Mouse (Mus musculus): Measurements from ENCODE around the gene Scn8a. TPM values are rescaled to one million over a fixed set of nuclear protein-coding genes. Genes with fewer than 3 reads are reported as not detected.

Scn8a gene
- polyA plus RNA-seq, 1 experiment from 2014 or later, result 1.3 TPM

GRCm38 (mm10) chr15:101047194-101047555, 177.5 kb downstream of the Scn8a start, which contains the start of gene Gm47841:
Gene Gm47841 (minus strand): TSS chr15:101047397.
- ATAC-seq (ENCODE audit: insufficient read depth), result peak; percentile 32
- H3K4me2 ChIP-seq, result peak within 1 kb of the TSS; percentile 96
- H3K9me3 ChIP-seq (ENCODE audit: low read depth, low read length), result no peaks in the 10 kb centered on the region
- no peak within 1 kb of the TSS for H3K27ac ChIP-seq (ENCODE audit: low read depth)
- no peaks in the 10 kb centered on the region for H3K36me3 ChIP-seq (ENCODE audit: insufficient read depth)
- DNase-seq, result peak; percentile 66
- WGBS, result under 1% methylated on average over 23 of the region's 23 CpGs
- H3K9ac ChIP-seq, result peak within 1 kb of the TSS; percentile 51
- TF ChIP-seq CTCF (IDR thresholded peaks at IDR 0.05; ENCODE audit: low read depth), result no peak
- H3K27me3 ChIP-seq (ENCODE audit: insufficient read depth, low read length), result peaks cover 84% of the 10 kb centered on the region
- H3K4me3 ChIP-seq (ENCODE audit: low read depth, low read length), result peak within 1 kb of the TSS; percentile 48
- H3K4me1 ChIP-seq (ENCODE audit: insufficient read depth), result no peaks in the 10 kb centered on the region; the same call in 1 of the 2 replicates

GRCm38 (mm10) chr15:101048338-101048896, 178.8 kb downstream of the Scn8a start:
- Histone ChIP-seq H3K36me3 (ENCODE audit: insufficient read depth) (peaks cover 4% of the 10 kb centered on the region; the same call in 1 of the 2 replicates), H3K4me2 (no peak overlapping the region), H3K27me3 (ENCODE audit: insufficient read depth, low read length) (peaks cover 88% of the 10 kb centered on the region), H3K9ac (no peak overlapping the region), H3K9me3 (ENCODE audit: low read depth, low read length) (no peaks in the 10 kb centered on the region), H3K4me1 (ENCODE audit: insufficient read depth) (no peaks in the 10 kb centered on the region; the same call in 1 of the 2 replicates), H3K27ac (ENCODE audit: low read depth) (no peak overlapping the region), H3K4me3 (ENCODE audit: low read depth, low read length) (no peak overlapping the region)
- no peak for ATAC-seq (ENCODE audit: insufficient read depth)
- no peak for TF ChIP-seq CTCF (IDR thresholded peaks at IDR 0.05; ENCODE audit: low read depth)
- DNase-seq, result no peak
- 53% methylated on average over 5 of the region's 5 CpGs for WGBS

GRCm38 (mm10) chr15:101051869-101052268, 182.2 kb downstream of the Scn8a start:
- Histone ChIP-seq H3K27ac (ENCODE audit: low read depth) (no peak overlapping the region), H3K9me3 (ENCODE audit: low read depth, low read length) (no peaks in the 10 kb centered on the region), H3K27me3 (ENCODE audit: insufficient read depth, low read length) (peaks cover 77% of the 10 kb centered on the region), H3K9ac (no peak overlapping the region), H3K36me3 (ENCODE audit: insufficient read depth) (peaks cover 4% of the 10 kb centered on the region; the same call in 1 of the 2 replicates), H3K4me1 (ENCODE audit: insufficient read depth) (no peaks in the 10 kb centered on the region; the same call in 1 of the 2 replicates), H3K4me2 (no peak overlapping the region), H3K4me3 (ENCODE audit: low read depth, low read length) (no peak overlapping the region)
- 70% methylated on average over 10 of the region's 10 CpGs for WGBS
- TF ChIP-seq CTCF (IDR thresholded peaks at IDR 0.05; ENCODE audit: low read depth), result no peak
- no peak for DNase-seq
- ATAC-seq (ENCODE audit: insufficient read depth), result no peak

GRCm38 (mm10) chr15:101052560-101053501, 183.2 kb downstream of the Scn8a start:
- Histone ChIP-seq H3K9me3 (ENCODE audit: low read depth, low read length) (no peaks in the 10 kb centered on the region), H3K36me3 (ENCODE audit: insufficient read depth) (peaks cover 4% of the 10 kb centered on the region; the same call in 1 of the 2 replicates), H3K4me2 (peak overlapping the region; percentile 67), H3K9ac (peak overlapping the region; percentile 26), H3K4me3 (ENCODE audit: low read depth, low read length) (peak overlapping the region; percentile 36), H3K4me1 (ENCODE audit: insufficient read depth) (no peaks in the 10 kb centered on the region), H3K27ac (ENCODE audit: low read depth) (no peak overlapping the region), H3K27me3 (ENCODE audit: insufficient read depth, low read length) (peaks cover 68% of the 10 kb centered on the region)
- WGBS, result 23% methylated on average over 100 of the region's 120 CpGs
- ATAC-seq (ENCODE audit: insufficient read depth) (peak; percentile 8; the same call in 1 of the 2 replicates), DNase-seq (peak; percentile 74)
- TF ChIP-seq CTCF (IDR thresholded peaks at IDR 0.05; ENCODE audit: low read depth), result no peak

- 18% methylated on average over 54 of the region's 65 CpGs for WGBS
- TF ChIP-seq CTCF (IDR thresholded peaks at IDR 0.05; ENCODE audit: low read depth), result no peak
Measured at GRCm38 (mm10) chr15:101053832-101054459, 184.3 kb downstream of the Scn8a start.

GRCm38 (mm10) chr15:101054541-101054940, 184.9 kb downstream of the Scn8a start:
- WGBS, result 80% methylated on average over 10 of the region's 10 CpGs
- no peak for TF ChIP-seq CTCF (IDR thresholded peaks at IDR 0.05; ENCODE audit: low read depth)
- Histone ChIP-seq H3K9ac (no peak overlapping the region), H3K9me3 (ENCODE audit: low read depth, low read length) (no peaks in the 10 kb centered on the region), H3K27me3 (ENCODE audit: insufficient read depth, low read length) (peaks cover 51% of the 10 kb centered on the region), H3K4me3 (ENCODE audit: low read depth, low read length) (no peak overlapping the region), H3K4me2 (no peak overlapping the region), H3K4me1 (ENCODE audit: insufficient read depth) (no peaks in the 10 kb centered on the region), H3K36me3 (ENCODE audit: insufficient read depth) (peaks cover 4% of the 10 kb centered on the region; the same call in 1 of the 2 replicates), H3K27ac (ENCODE audit: low read depth) (no peak overlapping the region)
- DNase-seq (no peak), ATAC-seq (ENCODE audit: insufficient read depth) (no peak)

More at GRCm38 (mm10) chr15:101053832-101054459, 184.3 kb downstream of the Scn8a start:
- Histone ChIP-seq H3K9me3 (ENCODE audit: low read depth, low read length) (no peaks in the 10 kb centered on the region), H3K4me2 (peak overlapping the region; percentile 67), H3K9ac (peak overlapping the region; percentile 26; the same call in 1 of the 2 replicates), H3K27ac (ENCODE audit: low read depth) (no peak overlapping the region), H3K27me3 (ENCODE audit: insufficient read depth, low read length) (peaks cover 56% of the 10 kb centered on the region), H3K4me1 (ENCODE audit: insufficient read depth) (no peaks in the 10 kb centered on the region), H3K36me3 (ENCODE audit: insufficient read depth) (peaks cover 4% of the 10 kb centered on the region; the same call in 1 of the 2 replicates), H3K4me3 (ENCODE audit: low read depth, low read length) (peak overlapping the region; percentile 36)
- peak; percentile 43 for DNase-seq
- no peak; the same call in 1 of the 2 replicates for ATAC-seq (ENCODE audit: insufficient read depth)
